Mouse (Mus musculus) heart, embryonic 11.5 days (tissue): ENCODE data around the gene Cks2. TPM values are rescaled to one million over a fixed set of nuclear protein-coding genes. Genes with fewer than 3 reads are reported as not detected.
"Not testable (repeated sequence)": the region's sequence is repeated elsewhere in the genome, so short reads cannot be mapped to it uniquely, and the experiment has no call there.

Experiments used
- ATAC-seq: fragments of 200-750 bp; cut with Nextera tagmentation; replicated peaks from 2 replicates; pipeline ENCODE4 v1.8.0; 2017; ENCODE audit warnings: moderate library complexity; ENCODE audit not compliant: insufficient number of reproducible peaks, low FRiP score, low TSS enrichment
- H3K27ac ChIP-seq: fragments of 300-500 bp; sonication (generic); 2 replicates; pipeline ENCODE4 v1.5.1; 2014; ENCODE audit warnings: mild to moderate bottlenecking, low read depth, low read length
- H3K27me3 ChIP-seq: fragments of 300-500 bp; sonication (generic); 2 replicates; pipeline ENCODE4 v1.6.1; 2014; ENCODE audit warnings: mild to moderate bottlenecking, low read length, mixed read lengths; ENCODE audit not compliant: control insufficient read depth, insufficient read depth
- H3K36me3 ChIP-seq: fragments of 300-500 bp; sonication (generic); 2 replicates; pipeline ENCODE4 v1.6.1; 2014; ENCODE audit warnings: mild to moderate bottlenecking, low read length, moderate library complexity, mixed read lengths; ENCODE audit not compliant: control insufficient read depth, insufficient read depth
- H3K4me1 ChIP-seq: fragments of 300-500 bp; sonication (generic); 2 replicates; pipeline ENCODE4 v1.6.1; 2014; ENCODE audit warnings: low read length; ENCODE audit not compliant: control insufficient read depth, insufficient read depth
- H3K4me2 ChIP-seq: fragments of 300-500 bp; sonication (generic); 2 replicates; pipeline ENCODE4 v1.6.1; 2014; ENCODE audit warnings: mild to moderate bottlenecking, moderate library complexity
- H3K4me3 ChIP-seq: fragments of 300-500 bp; sonication (generic); 2 replicates; pipeline ENCODE4 v1.5.1; 2014; ENCODE audit warnings: low read depth, low read length
- H3K9ac ChIP-seq: fragments of 300-500 bp; sonication (generic); 2 replicates; pipeline ENCODE4 v1.6.1; 2014; ENCODE audit warnings: mild to moderate bottlenecking, low read depth, low read length, moderate library complexity
- H3K9me3 ChIP-seq: fragments of 300-500 bp; sonication (generic); replicated peaks from 2 replicates; pipeline ENCODE4 v1.6.1; 2016; ENCODE audit warnings: low read length; ENCODE audit not compliant: control insufficient read depth
- WGBS: fragments of 180-500 bp; shearing (Covaris S2); extraction: QIAGEN DNeasy Blood & Tissue Kit; methylation state at CpG from one replicate; pipeline ENCODE4 v1.1.7; 2014; ENCODE audit not compliant: insufficient replicate concordance; 5-methylcytosine and 5-hydroxymethylcytosine counted together
- polyA plus RNA-seq: library from polyadenylated mRNA; unstranded; fragments of >200 nt; fragmentation: Nextera tagmentation; extraction: Ambion mirVana; gene quantifications from 2 replicates; pipeline ENCODE4 v1.2.1, GENCODE M21; 2014

Gene Cks2
- polyA plus RNA-seq, 1 experiment from 2014 or later = 306 TPM

GRCm38 (mm10) chr13:51628273-51628848 lies 16.7 kb upstream of the Cks2 start:
- Histone ChIP-seq H3K9me3 (no peaks in the 10 kb centered on the region), H3K4me1 (no peaks in the 10 kb centered on the region), H3K4me2 (no peak overlapping the region), H3K36me3 (no peaks in the 10 kb centered on the region), H3K9ac (no peak overlapping the region), H3K27ac (no peak overlapping the region), H3K27me3 (no peaks in the 10 kb centered on the region), H3K4me3 (no peak overlapping the region)
- WGBS = 68% methylated on average over 6 of the region's 6 CpGs
- ATAC-seq = no peak

- H3K4me2 ChIP-seq = no peak overlapping the region
- H3K9me3 ChIP-seq = no peaks in the 10 kb centered on the region
- no peak overlapping the region for H3K9ac ChIP-seq
- no peaks in the 10 kb centered on the region for H3K4me1 ChIP-seq
- H3K27ac ChIP-seq = no peak overlapping the region
- no peak for ATAC-seq
- no peak overlapping the region for H3K4me3 ChIP-seq
- no peaks in the 10 kb centered on the region for H3K36me3 ChIP-seq
- no peaks in the 10 kb centered on the region for H3K27me3 ChIP-seq
- 71% methylated on average over 15 of the region's 15 CpGs for WGBS
Measured at GRCm38 (mm10) chr13:51631354-51631992, 13.6 kb upstream of the Cks2 start.

GRCm38 (mm10) chr13:51632560-51633218 lies 12.3 kb upstream of the Cks2 start:
- H3K27ac ChIP-seq = no peak overlapping the region

DNA sequence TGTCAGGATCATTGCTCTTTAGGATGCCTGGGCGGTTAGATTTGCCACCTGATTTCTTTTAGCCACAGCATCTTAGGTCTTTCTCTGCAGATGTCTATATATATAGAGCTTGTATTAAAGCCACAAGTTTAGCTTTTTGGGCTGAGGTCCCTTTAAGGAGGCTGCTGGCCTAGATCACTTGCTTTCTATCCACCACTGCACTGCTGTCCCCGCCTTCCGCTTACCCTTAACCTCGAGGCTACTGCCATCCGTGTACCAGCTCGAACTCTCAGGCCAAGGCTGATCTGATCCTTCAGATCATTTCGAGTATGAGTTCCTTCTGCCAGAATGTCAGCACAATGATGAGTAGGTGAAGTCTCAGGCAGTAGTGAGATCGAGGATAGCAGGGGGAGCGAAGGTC lies 9.6 kb upstream of the Cks2 start:
- ATAC-seq, H3K4me3 ChIP-seq, H3K4me2 ChIP-seq, H3K4me1 ChIP-seq, H3K9ac ChIP-seq, H3K27ac ChIP-seq, H3K36me3 ChIP-seq, H3K27me3 ChIP-seq, H3K9me3 ChIP-seq: not testable (repeated sequence)
- 70% methylated on average over 5 of the region's 9 CpGs for WGBS

More at GRCm38 (mm10) chr13:51632560-51633218, 12.3 kb upstream of the Cks2 start:
- H3K4me3 ChIP-seq = no peak overlapping the region
- H3K9me3 ChIP-seq = no peaks in the 10 kb centered on the region
- no peak for ATAC-seq
- no peak overlapping the region for H3K9ac ChIP-seq
- H3K4me2 ChIP-seq = no peak overlapping the region
- H3K4me1 ChIP-seq = no peaks in the 10 kb centered on the region
- no peaks in the 10 kb centered on the region for H3K36me3 ChIP-seq
- 83% methylated on average over 5 of the region's 5 CpGs for WGBS
- H3K27me3 ChIP-seq = no peaks in the 10 kb centered on the region

DNA sequence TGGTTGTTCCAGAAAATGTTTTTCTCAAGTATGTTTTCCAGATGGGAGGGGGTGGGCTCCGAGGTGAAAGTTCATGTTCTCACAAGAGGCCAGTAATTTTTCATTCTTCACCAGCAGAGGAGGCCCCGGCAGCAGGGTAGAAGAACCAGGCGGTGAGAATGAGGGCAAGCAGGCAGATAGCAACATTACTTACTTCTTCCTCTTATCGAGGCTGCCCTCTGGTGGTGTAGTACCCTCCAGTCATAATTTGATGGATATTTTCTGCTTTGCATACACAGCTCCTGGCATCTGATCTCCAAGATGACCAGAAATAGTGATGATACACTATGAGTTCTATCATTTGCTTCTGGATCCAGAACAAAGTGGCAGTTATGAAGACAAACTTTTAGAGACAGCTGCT lies 6.1 kb upstream of the Cks2 start:
- H3K9ac ChIP-seq = no peak overlapping the region
- WGBS = 87% methylated on average over 4 of the region's 4 CpGs
- no peaks in the 10 kb centered on the region for H3K4me1 ChIP-seq
- ATAC-seq = no peak
- H3K36me3 ChIP-seq = no peaks in the 10 kb centered on the region
- H3K27me3 ChIP-seq = no peaks in the 10 kb centered on the region
- no peak overlapping the region for H3K27ac ChIP-seq
- H3K4me2 ChIP-seq = no peak overlapping the region
- no peak overlapping the region for H3K4me3 ChIP-seq
- H3K9me3 ChIP-seq = no peaks in the 10 kb centered on the region

- no peak for ATAC-seq
- WGBS = 84% methylated on average over 3 of the region's 3 CpGs
- no peak overlapping the region for H3K9ac ChIP-seq
- H3K27ac ChIP-seq = no peak overlapping the region
- no peak overlapping the region for H3K4me2 ChIP-seq
- H3K4me3 ChIP-seq = no peak overlapping the region
- H3K27me3 ChIP-seq = no peaks in the 10 kb centered on the region
- H3K36me3 ChIP-seq = no peaks in the 10 kb centered on the region
- no peaks in the 10 kb centered on the region for H3K9me3 ChIP-seq
- H3K4me1 ChIP-seq = no peaks in the 10 kb centered on the region
Measured at GRCm38 (mm10) chr13:51641424-51641823, 3.6 kb upstream of the Cks2 start.

- Histone ChIP-seq H3K4me3 (no peak overlapping the region), H3K9me3 (no peaks in the 10 kb centered on the region), H3K4me1 (peaks cover 6% of the 10 kb centered on the region), H3K9ac (no peak overlapping the region), H3K4me2 (no peak overlapping the region), H3K27me3 (no peaks in the 10 kb centered on the region), H3K27ac (no peak overlapping the region), H3K36me3 (no peaks in the 10 kb centered on the region)
- no peak for ATAC-seq
- WGBS = 37% methylated on average over 11 of the region's 11 CpGs
Measured at GRCm38 (mm10) chr13:51642171-51642778, 2.8 kb upstream of the Cks2 start.

- ATAC-seq = no peak
- Histone ChIP-seq H3K27me3 (no peaks in the 10 kb centered on the region), H3K27ac (peak overlapping the region; percentile 73), H3K4me3 (peak overlapping the region; percentile 81), H3K9me3 (no peaks in the 10 kb centered on the region), H3K4me2 (peak overlapping the region; percentile 65), H3K9ac (peak overlapping the region; percentile 68), H3K4me1 (peaks cover 16% of the 10 kb centered on the region), H3K36me3 (no peaks in the 10 kb centered on the region)
- WGBS = 42% methylated on average over 20 of the region's 20 CpGs
Measured at GRCm38 (mm10) chr13:51643924-51644828, 856 bp upstream of the Cks2 start.
